Mouse (Mus musculus) heart, postnatal 0 days (tissue): Measurements from ENCODE around the gene Ms4a4b.

ENCODE experiments used
- CTCF ChIP-seq: IDR thresholded peaks from 2 replicates; pipeline ENCODE4 v1.5.1; 2016; ENCODE audit warnings: antibody characterized with exemption, control low read depth, low read depth
- EP300 ChIP-seq: IDR thresholded peaks from 2 replicates; pipeline ENCODE4 v1.6.1; 2016; ENCODE audit warnings: antibody characterized with exemption, low read depth

- TF ChIP-seq CTCF (no peak), EP300 (no peak)
Observed at GRCm38 (mm10) chr19:11483941-11484340, 40.6 kb downstream of the Ms4a4b start.
